Mouse (Mus musculus): ENCODE measurements at regions not wholly inside any gene's neighbourhood (a gene's known extent, or its start where the extent isn't known, plus 50 kb on each side); places are given as distances from the start of the nearest gene placed in this dataset.
A peak's percentile ranks its signal among the peaks of the same experiment; 100 is the strongest.
"Not testable (repeated sequence)": the region's sequence is repeated elsewhere in the genome, so short reads cannot be mapped to it uniquely, and the experiment has no call there.

GRCm38 (mm10) chr3:16071906-16072305, 65.7 kb upstream of the Gm5150 start (continued):
- TF ChIP-seq IRF4 (IDR thresholded peaks at IDR 0.05; ENCODE audit: low read depth, low read length) (peak; percentile 91), TCF12 (IDR thresholded peaks at IDR 0.05; ENCODE audit: low read depth, low read length) (peak; percentile 85), ZNF384 (IDR thresholded peaks at IDR 0.05; ENCODE audit: low read depth, low read length) (0 out of 2 replicates have a peak, but pooled peaks have one; percentile 26), MAFK (IDR thresholded peaks at IDR 0.05; ENCODE audit: insufficient replicate concordance, low read length) (0 out of 2 replicates have a peak, but pooled peaks have one; percentile 45), MYC (IDR thresholded peaks at IDR 0.05; ENCODE audit: low read depth, low read length) (peak; percentile 66; the same call in 1 of the 2 replicates), ZC3H11A (IDR thresholded peaks at IDR 0.05; ENCODE audit: low read depth, low read length) (no peak), ELF1 (IDR thresholded peaks at IDR 0.05; ENCODE audit: low read depth, low read length) (no peak), JUND (conservative IDR thresholded peaks at IDR 0.05; ENCODE audit: low read depth, low read length) (no peak), BHLHE40 (IDR thresholded peaks at IDR 0.05; ENCODE audit: low read depth, low read length) (peak; percentile 44; the same call in 1 of the 2 replicates), SMC3 (IDR thresholded peaks at IDR 0.05; ENCODE audit: low read depth, low read length) (no peak; the same call in 1 of the 2 replicates), MXI1 (IDR thresholded peaks at IDR 0.05; ENCODE audit: low read depth, low read length) (peak; percentile 75; the same call in 1 of the 2 replicates)

GRCm38 (mm10) chr3:16070963-16071362, 64.7 kb upstream of the Gm5150 start:
- in situ Hi-C loops (cut with MboI; ENCODE audit: low pct_ligation_motif_present, low pct_unique_long_range_greater_than_20kb, low sequenced_read_pairs) = no loop called here
- dilution Hi-C loops (cut with MboI; ENCODE audit: extremely low pct_ligation_motif_present, extremely low pct_unique_long_range_greater_than_20kb, low sequenced_read_pairs) = no loop called here
- TF ChIP-seq USF1 (IDR thresholded peaks at IDR 0.05; ENCODE audit: low read depth, low read length) = peak; percentile 57
- peak; percentile 37; the same call in 1 of the 2 replicates for TF ChIP-seq MAX (IDR thresholded peaks at IDR 0.05; ENCODE audit: low read length)
- peak; percentile 33; the same call in 1 of the 2 replicates for TF ChIP-seq ETS1 (conservative IDR thresholded peaks at IDR 0.05; ENCODE audit: low read depth, low read length)
- peak; percentile 55 for TF ChIP-seq BHLHE40 (IDR thresholded peaks at IDR 0.05; ENCODE audit: low read depth, low read length)
- no peak for TF ChIP-seq IRF4 (IDR thresholded peaks at IDR 0.05; ENCODE audit: low read depth, low read length)
- TF ChIP-seq USF2 (conservative IDR thresholded peaks at IDR 0.05; ENCODE audit: low read depth, low read length) = peak; percentile 42
- TF ChIP-seq CHD1 (IDR thresholded peaks at IDR 0.05; ENCODE audit: low read depth, low read length) = no peak

GRCm38 (mm10) chr3:16057709-16058108, 51.5 kb upstream of the Gm5150 start:
- DNase-seq (ENCODE audit: extremely low read depth) = peak; percentile 44
- H3K27ac ChIP-seq (ENCODE audit: insufficient read depth, low read depth); H3K4me1 ChIP-seq (ENCODE audit: control insufficient read depth in 1 of 2, insufficient read depth in 2 of 2); dilution Hi-C loops (cut with MboI; ENCODE audit: extremely low pct_ligation_motif_present, extremely low pct_unique_long_range_greater_than_20kb, low sequenced_read_pairs); H3K4me3 ChIP-seq (replicated peaks in 1 of 3; ENCODE audit: low read depth in 2 of 3, low read length in 2 of 3, poor library complexity in 1 of 3); in situ Hi-C loops (cut with MboI; ENCODE audit: low pct_ligation_motif_present, low pct_unique_long_range_greater_than_20kb, low sequenced_read_pairs); H3K79me2 ChIP-seq (replicated peaks; ENCODE audit: control insufficient read depth, extremely low read depth, insufficient read depth, poor library complexity, severe bottlenecking); H3K36me3 ChIP-seq (replicated peaks in 1 of 2; ENCODE audit: control insufficient read depth in 1 of 2, insufficient read depth in 1 of 2, low read length in 1 of 2); H3K9ac ChIP-seq (ENCODE audit: insufficient read depth, low read depth); H3K27me3 ChIP-seq (replicated peaks); H3K9me3 ChIP-seq (replicated peaks; ENCODE audit: low read length); H3K4me2 ChIP-seq (ENCODE audit: insufficient read depth, low read depth, poor library complexity, severe bottlenecking): not testable (repeated sequence)
- TF ChIP-seq EP300 (IDR thresholded peaks at IDR 0.05; ENCODE audit: low read length) (0 out of 2 replicates have a peak, but pooled peaks have one; percentile 35), USF1 (IDR thresholded peaks at IDR 0.05; ENCODE audit: low read depth, low read length) (peak; percentile 33; the same call in 1 of the 2 replicates), TCF12 (IDR thresholded peaks at IDR 0.05; ENCODE audit: low read depth, low read length) (peak; percentile 58; the same call in 1 of the 2 replicates), BHLHE40 (IDR thresholded peaks at IDR 0.05; ENCODE audit: low read depth, low read length) (peak; percentile 78)

More at GRCm38 (mm10) chr3:16070963-16071362, 64.7 kb upstream of the Gm5150 start:
- no peak overlapping the region for H3K4me2 ChIP-seq (ENCODE audit: insufficient read depth, low read depth, poor library complexity, severe bottlenecking)
- H3K9ac ChIP-seq (ENCODE audit: insufficient read depth, low read depth) = no peak overlapping the region
- no peaks in the 10 kb centered on the region for H3K36me3 ChIP-seq (replicated peaks in 1 of 2; ENCODE audit: control insufficient read depth in 1 of 2, insufficient read depth in 1 of 2, low read length in 1 of 2)
- H3K9me3 ChIP-seq (replicated peaks; ENCODE audit: low read length) = no peaks in the 10 kb centered on the region
- no peak overlapping the region for H3K27ac ChIP-seq (ENCODE audit: insufficient read depth, low read depth)
- peaks cover 3 to 21% of the 10 kb centered on the region in 2 experiments for H3K4me1 ChIP-seq (ENCODE audit: control insufficient read depth in 1 of 2, insufficient read depth in 2 of 2)
- H3K79me2 ChIP-seq (replicated peaks; ENCODE audit: control insufficient read depth, extremely low read depth, insufficient read depth, poor library complexity, severe bottlenecking) = no peaks in the 10 kb centered on the region
- no peaks in the 10 kb centered on the region for H3K27me3 ChIP-seq (replicated peaks)
- DNase-seq (ENCODE audit: extremely low read depth) = peak; percentile 49
- H3K4me3 ChIP-seq (replicated peaks in 1 of 3; ENCODE audit: low read depth in 2 of 3, low read length in 2 of 3, poor library complexity in 1 of 3) = no peak overlapping the region

All from CH12.LX (cell line).